Mouse (Mus musculus) G1E-ER4 (cell line): ENCODE data around the gene Cybc1. TPM values are rescaled to one million over a fixed set of nuclear protein-coding genes. Genes with fewer than 3 reads are reported as not detected.
A peak's percentile ranks its signal among the peaks of the same experiment; 100 is the strongest.

Source experiments
- GATA1 ChIP-seq: IDR thresholded peaks from one replicate; pipeline ENCODE4 v1.8.0; 2012; ENCODE audit warnings: low read length, inconsistent platforms
- polyA plus RNA-seq: library from polyadenylated mRNA; stranded (reverse); fragments of >175 nt; gene quantifications from 2 replicates; pipeline ENCODE4 v1.2.3, GENCODE M21; 2012

Gene Cybc1
- polyA plus RNA-seq: 6.8 and 9.7 TPM in 2 replicates

DNA sequence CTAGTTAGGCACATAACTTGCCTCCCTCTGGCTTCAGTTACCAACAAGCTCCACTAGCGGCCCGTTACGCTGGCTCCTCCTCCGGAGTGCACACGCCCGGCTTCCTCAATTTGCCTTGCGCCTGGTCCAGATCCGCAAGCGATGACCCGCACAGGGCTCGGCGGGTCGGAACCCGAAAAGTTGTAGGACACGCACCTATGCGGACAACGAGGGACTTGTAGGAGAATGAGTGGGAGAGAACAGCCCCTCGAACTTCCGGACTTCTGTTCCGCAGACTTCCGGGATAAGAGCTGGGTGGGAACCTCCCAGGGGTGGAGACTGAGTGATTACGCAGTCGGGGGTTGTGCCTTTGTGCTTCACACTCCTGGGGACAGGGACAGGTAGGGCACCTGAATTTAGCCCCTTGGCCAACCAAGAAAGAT, at the start of gene Cybc1:
Gene Cybc1, minus strand, starts transcription at position 305 of the 422 bp plus-strand sequence.
- TF ChIP-seq GATA1: no peak

DNA sequence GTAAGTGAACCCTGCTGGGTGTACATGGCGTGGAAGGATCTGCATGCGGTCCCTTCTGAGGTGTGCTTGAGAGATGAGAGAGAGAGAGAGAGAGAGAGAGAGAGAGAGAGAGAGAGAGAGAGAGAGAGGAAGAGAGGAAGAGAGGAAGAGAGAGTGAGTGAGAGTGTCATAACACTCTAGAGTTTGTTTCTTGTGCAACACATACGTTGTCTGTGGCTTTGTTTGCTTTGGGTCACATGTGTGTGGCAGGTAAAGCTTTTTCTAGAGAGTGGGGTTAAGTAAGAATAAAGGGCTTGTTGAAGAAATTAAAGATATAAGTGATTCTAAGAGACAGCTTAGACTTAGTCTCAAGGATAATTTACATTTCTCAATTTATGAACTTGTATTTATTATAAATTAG, 48.9 kb upstream of the Cybc1 start:
- TF ChIP-seq GATA1: no peak

DNA sequence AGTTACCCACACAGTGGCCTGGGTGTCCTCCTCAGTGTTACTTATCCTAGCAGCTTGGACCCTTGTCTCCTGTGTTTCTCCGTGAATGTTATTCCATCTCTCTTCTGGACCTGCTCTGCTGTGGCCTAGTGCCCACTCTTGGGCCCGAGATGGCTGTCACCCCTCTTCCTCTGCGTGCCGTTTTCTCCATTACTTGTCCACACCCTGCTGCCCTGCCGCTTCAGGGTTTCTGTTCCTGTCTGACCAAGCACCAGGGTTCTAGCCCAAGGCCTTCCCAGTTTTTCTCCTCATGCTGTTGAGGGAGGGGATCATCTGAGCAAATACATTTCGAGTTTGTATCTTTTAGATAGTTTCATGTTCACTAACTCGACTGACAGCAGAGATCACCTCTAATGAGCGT, 48.4 kb upstream of the Cybc1 start:
- TF ChIP-seq GATA1: no peak

DNA sequence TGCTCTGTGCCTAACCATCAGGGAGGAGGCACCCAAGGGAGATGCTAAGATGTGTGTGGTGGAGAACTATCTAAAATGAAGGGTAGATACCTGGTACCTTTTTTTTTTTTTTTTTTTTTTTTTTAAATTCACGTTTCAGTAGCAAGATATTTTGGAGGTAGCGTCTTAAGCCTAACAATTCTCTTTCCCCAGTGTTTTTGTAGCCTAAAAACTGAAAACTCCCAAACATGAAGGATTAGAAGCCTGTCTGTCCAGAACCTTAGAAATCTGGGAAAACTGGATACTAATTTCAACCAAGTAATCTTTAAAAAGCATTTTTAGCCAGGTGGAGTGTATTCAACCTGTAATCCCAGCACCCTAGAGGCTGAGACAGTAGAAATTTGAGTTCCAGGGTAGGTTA, 32.0 kb upstream of the Cybc1 start:
- no peak for TF ChIP-seq GATA1

DNA sequence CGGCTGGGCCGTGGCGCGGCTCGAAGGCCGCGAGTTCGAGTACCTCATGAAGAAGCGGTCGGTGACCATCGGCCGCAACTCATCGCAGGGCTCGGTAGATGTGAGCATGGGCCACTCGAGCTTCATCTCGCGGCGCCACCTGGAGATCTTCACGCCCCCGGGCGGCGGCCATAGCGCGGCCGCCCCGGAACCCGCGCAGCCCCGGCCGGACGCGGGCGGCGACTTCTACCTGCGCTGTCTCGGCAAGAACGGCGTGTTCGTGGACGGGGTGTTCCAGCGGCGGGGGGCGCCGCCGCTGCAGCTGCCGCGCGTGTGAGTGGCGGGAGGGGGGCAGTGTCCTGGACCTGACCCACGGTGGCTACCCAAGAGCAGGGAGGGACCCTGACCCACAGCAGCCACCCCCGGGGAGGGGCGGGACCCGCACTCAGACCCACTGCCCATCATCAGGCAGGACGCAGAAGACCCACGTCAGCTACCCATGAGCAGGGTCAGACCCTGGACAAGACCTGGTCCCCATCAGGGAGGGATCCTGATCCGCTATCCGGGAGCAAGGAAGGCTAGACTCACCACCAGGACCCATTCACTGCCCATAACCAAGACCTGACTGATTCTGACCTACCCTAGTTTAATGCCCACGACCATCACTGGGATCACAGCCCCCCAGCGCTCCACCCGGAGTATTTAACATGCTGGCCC, 31.2 kb upstream of the Cybc1 start:
- no peak for TF ChIP-seq GATA1

DNA sequence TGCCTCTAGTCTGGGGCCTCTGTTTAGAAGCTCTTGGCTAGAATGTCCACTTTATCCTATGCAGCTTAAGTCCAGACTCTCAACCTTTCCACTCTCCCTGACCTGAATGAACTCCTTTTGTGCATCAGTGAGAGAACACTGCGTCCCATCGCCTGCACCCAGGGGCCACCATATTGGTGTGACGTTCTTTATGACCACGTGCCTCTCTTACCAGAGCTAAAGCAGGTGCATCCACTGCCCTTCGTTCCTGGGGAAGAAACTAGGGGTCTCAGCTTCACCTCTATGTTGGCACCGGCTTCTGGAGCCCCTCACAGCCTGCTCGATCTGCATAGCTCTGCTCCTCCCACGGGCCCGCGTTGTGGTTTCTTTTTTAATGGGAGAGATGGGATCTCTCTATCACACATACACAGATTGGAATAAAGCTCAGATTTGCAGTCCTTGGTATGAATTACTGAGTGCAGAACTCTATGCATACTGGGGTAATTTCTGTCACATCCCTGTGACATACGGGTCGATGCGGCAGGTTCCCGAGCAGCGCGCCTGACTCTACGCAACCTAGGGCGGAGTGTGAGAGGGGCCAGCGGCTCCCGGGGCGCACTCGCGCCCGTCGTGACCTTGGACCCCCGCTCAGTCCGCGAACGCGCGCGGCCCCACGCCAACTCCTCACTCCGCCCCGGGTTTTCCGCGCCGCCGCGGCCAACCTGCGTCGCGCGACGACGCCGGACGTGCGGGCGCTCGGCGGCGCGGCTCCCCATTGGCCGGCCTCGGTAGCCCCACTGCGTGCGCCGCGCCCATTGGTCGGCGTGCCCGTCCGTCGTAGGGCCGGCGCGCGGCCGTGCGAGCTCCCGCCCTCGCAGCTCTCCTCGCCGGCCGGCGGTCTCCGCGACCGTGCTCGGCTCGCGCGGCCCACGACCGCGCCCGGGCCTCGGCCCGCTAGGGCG, 30.3 kb upstream of the Cybc1 start, which contains the start of gene Foxk2:
Gene Foxk2, plus strand, starts transcription at position 831 of the 941 bp plus-strand sequence.
- TF ChIP-seq GATA1: no peak

DNA sequence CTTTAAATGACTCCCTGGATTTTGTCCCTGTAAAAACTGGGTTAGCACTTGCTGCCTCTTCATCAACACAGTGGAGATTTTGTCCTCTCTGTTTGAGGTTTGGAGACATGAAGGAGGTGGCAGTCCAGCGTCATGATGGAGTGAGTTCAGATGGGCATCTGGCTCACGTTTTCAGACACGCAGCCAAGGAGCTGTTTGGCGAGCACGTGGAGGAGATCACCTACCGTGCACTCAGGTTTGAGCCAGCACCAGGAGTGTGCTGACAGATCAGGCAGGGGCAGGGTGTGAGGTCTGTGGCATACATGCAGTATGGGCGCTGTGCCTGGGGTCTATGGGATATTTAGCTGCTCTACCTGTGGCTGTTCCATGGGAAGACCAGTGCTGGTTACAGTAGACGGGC, 21.1 kb upstream of the Cybc1 start:
- TF ChIP-seq GATA1: no peak

DNA sequence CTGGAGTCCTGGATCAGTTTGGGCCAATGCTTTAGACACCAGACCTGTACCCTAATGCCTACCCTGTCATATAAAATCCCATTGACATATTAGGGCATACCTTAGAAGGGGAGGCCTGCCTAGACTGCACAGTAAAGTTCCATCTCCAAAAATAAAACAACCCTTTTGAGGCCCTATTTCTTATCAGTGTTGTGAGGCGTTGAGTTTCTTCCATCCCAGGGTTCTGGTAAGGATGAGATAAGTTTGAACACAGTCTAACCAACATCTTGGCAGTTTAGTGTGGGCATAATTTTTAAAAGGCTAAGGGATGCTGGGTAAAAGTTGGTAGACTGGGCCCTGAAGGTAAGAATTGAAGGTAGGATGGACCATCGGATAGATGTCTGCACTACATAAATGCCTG, 10.5 kb upstream of the Cybc1 start:
- TF ChIP-seq GATA1: peak; percentile 41

DNA sequence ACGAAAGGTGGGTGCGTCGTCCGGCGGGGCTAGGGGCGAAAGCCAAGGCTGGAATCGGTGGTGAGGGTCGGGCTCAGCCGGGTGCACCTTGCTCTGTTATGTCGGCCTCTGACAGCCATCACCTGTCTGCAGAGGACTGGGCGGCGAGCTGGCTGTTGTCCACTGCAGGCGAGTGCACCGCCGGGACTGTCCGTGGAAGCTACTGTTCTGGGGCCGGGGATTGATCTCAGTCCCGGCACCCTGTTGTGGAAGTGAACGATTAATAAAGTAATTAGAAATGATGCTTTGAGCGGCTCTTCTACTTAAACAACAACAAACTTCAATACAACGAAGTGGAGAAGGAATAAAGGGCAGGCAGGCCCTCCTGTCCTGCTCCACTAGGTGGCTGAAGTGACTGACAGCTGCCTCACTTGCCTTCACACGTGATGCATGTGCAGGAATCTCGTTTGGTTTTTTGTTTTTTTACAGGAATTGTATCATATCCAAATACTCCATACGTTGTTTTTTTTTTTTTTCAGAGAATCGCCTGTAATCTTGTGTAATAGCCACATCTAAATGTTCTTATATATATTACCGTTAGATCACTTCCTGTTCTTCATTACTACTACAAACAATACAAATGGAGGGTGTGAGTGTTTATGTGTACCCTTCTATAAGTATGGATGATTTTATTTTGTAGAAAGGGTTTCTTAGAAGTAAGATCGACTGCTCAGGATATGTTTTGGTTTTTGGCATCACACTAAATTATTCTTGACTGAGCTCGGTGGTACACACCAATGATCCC, 8.4 kb upstream of the Cybc1 start:
- no peak for TF ChIP-seq GATA1

DNA sequence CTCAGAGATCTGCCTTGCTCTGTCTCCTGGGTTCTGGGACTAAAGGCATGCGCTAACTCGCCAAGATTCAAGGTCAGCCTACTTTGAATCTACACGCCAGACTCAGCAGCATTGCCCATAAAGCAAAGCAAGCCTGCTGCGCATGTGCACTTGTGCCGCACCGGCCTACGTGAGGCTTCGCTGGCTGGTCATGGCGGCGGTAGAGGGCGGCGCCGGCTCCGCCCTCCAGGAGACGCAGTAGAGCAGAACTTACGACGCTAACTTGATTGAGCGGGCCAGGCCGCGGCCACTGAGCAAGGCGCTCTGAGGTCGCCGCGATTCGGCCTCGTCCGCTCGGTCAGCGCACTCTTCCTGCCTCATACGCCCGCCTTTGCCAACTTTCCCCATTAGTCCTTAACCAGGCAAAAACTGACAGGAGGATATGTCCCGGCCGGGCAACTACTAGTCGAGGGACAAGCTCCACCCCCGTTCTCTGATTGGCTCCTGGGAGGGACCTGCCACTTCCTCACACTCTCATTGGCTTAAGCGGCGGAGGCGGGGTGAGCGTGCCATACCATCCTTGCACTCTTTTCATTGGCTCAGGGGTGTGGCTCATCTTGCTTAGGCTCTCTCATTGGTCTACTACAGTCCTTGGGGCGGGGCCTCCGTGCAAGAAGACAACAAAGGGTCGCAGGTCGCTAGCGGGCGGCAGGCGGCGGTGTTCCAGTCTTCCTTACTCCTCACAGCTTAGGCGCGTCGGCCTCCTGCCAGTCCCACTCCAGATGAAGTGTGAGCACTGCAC, 7.6 kb upstream of the Cybc1 start, which contains the start of gene Narf:
Gene Narf, plus strand, starts transcription at position 690 of the 781 bp plus-strand sequence.
- TF ChIP-seq GATA1: no peak

DNA sequence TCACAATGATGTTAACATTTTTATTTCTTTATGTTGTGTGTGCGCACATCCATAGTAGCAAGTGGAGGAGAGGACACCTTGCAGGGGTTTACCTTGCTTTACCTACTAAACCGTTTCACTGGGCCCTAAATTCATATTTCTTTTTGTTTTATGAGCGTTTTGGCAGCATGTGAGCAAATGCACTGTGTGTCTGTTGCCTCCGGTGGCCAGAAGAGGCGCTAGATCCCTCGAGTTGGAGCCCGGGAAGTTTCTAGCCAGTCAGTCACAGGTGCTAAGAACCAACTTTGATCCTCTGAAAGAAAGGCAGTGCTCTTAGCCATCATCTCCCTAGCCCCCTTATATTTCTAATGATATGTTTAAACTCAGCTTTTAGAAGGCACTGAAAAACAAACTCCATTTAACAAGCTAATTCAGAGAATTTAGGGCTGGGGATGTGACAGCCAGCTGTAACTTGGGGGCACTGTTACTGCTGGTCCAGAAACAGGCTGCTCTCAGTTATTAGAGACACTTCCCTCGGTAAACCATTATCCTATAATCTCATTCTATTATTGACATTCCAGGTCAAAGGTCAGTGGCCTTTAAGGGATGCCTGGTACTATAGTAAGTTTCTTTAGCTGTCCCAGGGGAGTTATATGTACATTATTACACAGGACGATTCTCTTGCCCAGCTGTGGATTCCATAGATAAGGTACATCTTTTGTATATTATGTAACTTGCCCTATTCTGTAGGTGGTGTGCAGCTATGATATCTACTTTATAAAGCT, 6.5 kb upstream of the Cybc1 start:
- TF ChIP-seq GATA1: no peak

DNA sequence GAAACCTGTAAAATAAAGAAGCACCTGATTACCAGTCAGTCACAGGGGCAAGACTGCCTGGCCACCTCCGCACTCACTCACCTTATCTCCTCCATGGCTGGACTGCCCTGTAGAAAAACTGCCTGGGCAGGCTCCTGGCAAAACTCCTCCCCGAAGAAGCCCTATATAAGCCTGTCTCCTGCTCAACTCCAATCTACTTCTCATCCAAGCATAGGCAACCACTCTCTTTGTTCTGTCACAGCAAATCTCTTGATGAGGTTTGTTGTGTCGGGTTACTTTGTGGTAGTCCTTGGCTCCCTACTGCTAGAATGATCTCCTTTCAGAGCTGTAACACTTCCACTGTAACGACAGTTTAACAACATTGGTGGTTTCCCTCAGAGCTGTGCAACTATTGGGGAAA, 3.6 kb upstream of the Cybc1 start:
- TF ChIP-seq GATA1: no peak

DNA sequence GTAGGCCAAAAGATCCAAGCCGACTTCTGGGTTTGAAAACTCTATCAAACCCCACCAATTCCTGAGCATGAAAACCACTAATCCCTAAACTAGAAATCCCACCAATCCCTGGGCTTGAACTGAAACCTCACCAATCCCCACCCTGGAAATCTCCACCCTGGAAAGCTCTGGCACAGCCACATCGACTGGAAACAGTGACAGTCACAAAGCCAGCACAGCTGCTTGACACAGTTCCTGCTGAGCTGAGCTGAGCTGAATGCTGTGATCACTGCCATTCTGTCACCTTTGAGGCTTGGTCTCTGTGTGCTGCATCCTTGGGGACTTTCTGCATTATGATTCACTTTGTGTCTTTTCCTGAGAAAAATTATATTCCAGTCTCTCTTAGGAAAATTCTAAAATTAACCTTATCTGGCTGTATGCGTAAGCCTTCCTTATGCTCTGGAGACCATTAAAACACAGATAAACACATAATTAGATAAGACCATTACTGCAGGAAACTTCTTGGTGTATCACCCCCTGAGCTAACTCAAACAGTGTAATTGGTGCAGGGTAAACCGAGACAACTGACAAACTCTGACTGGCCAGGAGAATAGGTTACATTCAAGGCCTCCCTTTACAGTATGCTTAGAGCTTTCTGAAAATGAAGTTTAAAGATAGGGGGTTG, 2.6 kb upstream of the Cybc1 start:
- TF ChIP-seq GATA1: no peak

DNA sequence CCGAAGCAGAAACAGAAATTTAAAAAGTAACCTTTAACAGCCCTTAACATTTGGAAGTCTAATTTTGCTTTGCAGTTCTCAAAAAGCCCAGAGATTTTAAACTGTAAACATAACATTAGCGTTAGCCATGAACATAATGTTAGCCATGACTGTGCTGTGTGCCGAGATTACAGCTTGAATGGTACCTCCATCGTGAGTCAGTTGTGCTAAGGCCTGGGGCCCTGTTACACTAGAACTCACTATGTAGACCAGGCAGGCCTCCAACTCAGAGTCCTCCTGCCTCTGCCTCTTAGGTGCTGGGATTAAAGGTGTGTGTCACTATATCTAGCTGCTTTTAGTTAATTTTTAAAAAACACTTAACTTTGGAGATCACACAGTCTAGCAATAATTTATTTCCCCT, 2.1 kb upstream of the Cybc1 start:
- no peak for TF ChIP-seq GATA1
